9 mouse cellular contexts compared by ENCODE assay signal in genomic region chr2:133156537-133156936, GRCm38 (mm10).
DNase-seq lines count a peak whose midpoint lies in the region; ATAC-seq and TF ChIP-seq lines count a peak whose summit lies in the region.
"Had no signal": no experiment of that assay in that cellular context is flagged by ENCODE, and none has a peak within 500 bp of the region (broad histone marks: within the 10 kb centered on the region; RNA-seq: fewer than 3 reads in every experiment).

No protein-coding gene starts in this region.

- no peak for ATAC-seq in kidney, embryonic 16.5 days (ENCODE audit: low FRiP score, low TSS enrichment)
- ATAC-seq in limb, embryonic 13.5 days (ENCODE audit: low FRiP score, low read depth), result peak; percentile 40; the same call in 1 of the 2 replicates
- no peak for ATAC-seq in megakaryocyte, adult 5-6 weeks (ENCODE audit: poor library complexity, severe bottlenecking)
- ATAC-seq: inflammation-experienced regulatory T-cells, adult 6 months had no signal

- no peak overlapping the region for H3K4me2 ChIP-seq in kidney, embryonic 16.5 days (replicated peaks; ENCODE audit: low read depth, low read length)
- H3K4me2 ChIP-seq in limb, embryonic 13.5 days (replicated peaks), result no peak overlapping the region

- 59% methylated on average over 3 of the region's 3 CpGs for WGBS in kidney, embryonic 16.5 days
- 39% methylated on average over 3 of the region's 3 CpGs for WGBS in limb, embryonic 13.5 days

- peak; percentile 62 for DNase-seq in kidney, adult 9 months
- DNase-seq in ES-E14 (ENCODE audit: low read depth, low spot score), result peak; percentile 41
- peak; percentile 3 for DNase-seq in adipocyte (ENCODE audit: low spot score)
- no peak for DNase-seq in liver
- DNase-seq: right cerebral cortex, postnatal 14 days had no signal

- H3K4me3 ChIP-seq in kidney, embryonic 16.5 days (ENCODE audit: low read length), result no peak overlapping the region
- no peak overlapping the region for H3K4me3 ChIP-seq in ES-E14 (ENCODE audit: insufficient read depth in 1 of 2, low read depth in 1 of 2, low read length in 2 of 2, poor library complexity in 1 of 2, severe bottlenecking in 1 of 2)
- H3K4me3 ChIP-seq in limb, embryonic 13.5 days, result no peak overlapping the region

- in situ Hi-C loops in ES-E14 (cut with MboI; ENCODE audit: low sequenced_read_pairs in 2 of 2, unreplicated experiment in 2 of 2), result no loop called here

- H3K9ac ChIP-seq in kidney, embryonic 16.5 days (replicated peaks; ENCODE audit: low read length), result no peak overlapping the region
- H3K9ac ChIP-seq in ES-E14 (ENCODE audit: insufficient read depth, low read depth, low read length, poor library complexity, severe bottlenecking), result no peak overlapping the region
- no peak overlapping the region for H3K9ac ChIP-seq in limb, embryonic 13.5 days

- no peaks in the 10 kb centered on the region for H3K36me3 ChIP-seq in kidney, embryonic 16.5 days (ENCODE audit: insufficient read depth, low read length)
- H3K36me3 ChIP-seq in ES-E14 (ENCODE audit: control insufficient read depth, insufficient read depth, low read length, poor library complexity, severe bottlenecking), result no peaks in the 10 kb centered on the region
- no peaks in the 10 kb centered on the region for H3K36me3 ChIP-seq in limb, embryonic 13.5 days

- no peaks in the 10 kb centered on the region for H3K9me3 ChIP-seq in kidney, embryonic 16.5 days (ENCODE audit: low read length)
- H3K9me3 ChIP-seq in ES-E14 (ENCODE audit: control insufficient read depth, insufficient read depth, low read depth, low read length), result no peaks in the 10 kb centered on the region
- H3K9me3 ChIP-seq in limb, embryonic 13.5 days, result no peaks in the 10 kb centered on the region

- no peak overlapping the region for H3K27ac ChIP-seq in kidney, embryonic 16.5 days (ENCODE audit: low read length)
- H3K27ac ChIP-seq in ES-E14 (ENCODE audit: insufficient read depth, low read depth, low read length, poor library complexity, severe bottlenecking), result no peak overlapping the region
- H3K27ac ChIP-seq in limb, embryonic 13.5 days, result no peak overlapping the region

- H3K27me3 ChIP-seq in kidney, embryonic 16.5 days (ENCODE audit: insufficient read depth, low read length), result no peaks in the 10 kb centered on the region
- no peaks in the 10 kb centered on the region for H3K27me3 ChIP-seq in limb, embryonic 13.5 days

- no peaks in the 10 kb centered on the region for H3K4me1 ChIP-seq in kidney, embryonic 16.5 days (ENCODE audit: insufficient read depth, low read length)
- H3K4me1 ChIP-seq in ES-E14 (ENCODE audit: control insufficient read depth in 2 of 2, insufficient read depth in 2 of 2, low read length in 2 of 2, poor library complexity in 1 of 2), result no peaks in the 10 kb centered on the region; a peak in 1 of 4 replicates
- no peaks in the 10 kb centered on the region for H3K4me1 ChIP-seq in limb, embryonic 13.5 days

TF ChIP-seq in ES-E14, 5 proteins besides CTCF, POLR2A, EP300 and RAD21:
- TF ChIP-seq ZC3H11A (IDR thresholded peaks at IDR 0.05; ENCODE audit: borderline replicate concordance, low read depth, low read length) (peak; percentile 35; the same call in 1 of the 2 replicates), CHD2 (IDR thresholded peaks at IDR 0.05; ENCODE audit: low read depth, low read length) (no peak)
